In genomic region chr4:53219351-53219750, GRCm38 (mm10) we compare ENCODE assay signal across 9 mouse cellular contexts. TPM values are rescaled to one million over a fixed set of nuclear protein-coding genes. Genes with fewer than 3 reads are reported as not detected.
A peak's percentile ranks its signal among the peaks of the same experiment; 100 is the strongest.
DNase-seq lines count a peak whose midpoint lies in the region; ATAC-seq lines count a peak whose summit lies in the region.
"Had no signal": no experiment of that assay in that cellular context is flagged by ENCODE, and none has a peak within 500 bp of the region (broad histone marks: within the 10 kb centered on the region; RNA-seq: fewer than 3 reads in every experiment).

No protein-coding gene starts in this region.

- peak; percentile 21 for DNase-seq in adrenal gland, adult 8-10 months
- no peak for DNase-seq in adrenal gland, postnatal 25 days
- peak; percentile 12 to 54 for DNase-seq in left cerebral cortex, postnatal 25 days (ENCODE audit: low spot score in 2 of 2)

- H3K27me3 ChIP-seq in midbrain, embryonic 16.5 days (ENCODE audit: control insufficient read depth, insufficient read depth, low read depth, low read length) = no peaks in the 10 kb centered on the region
- H3K27me3 ChIP-seq in midbrain, embryonic 15.5 days (replicated peaks) = no peaks in the 10 kb centered on the region
- H3K27me3 ChIP-seq in heart, embryonic 12.5 days (replicated peaks) = no peaks in the 10 kb centered on the region
- peaks cover 14% of the 10 kb centered on the region; the same call in 1 of the 2 replicates for H3K27me3 ChIP-seq in liver, embryonic 12.5 days (replicated peaks)

- no peak overlapping the region for H3K4me2 ChIP-seq in midbrain, embryonic 16.5 days (ENCODE audit: low read length)
- H3K4me2 ChIP-seq in midbrain, embryonic 15.5 days = no peak overlapping the region
- H3K4me2 ChIP-seq in heart, embryonic 12.5 days = no peak overlapping the region
- no peak overlapping the region for H3K4me2 ChIP-seq in liver, embryonic 12.5 days

- peak overlapping the region; percentile 88; the same call in 1 of the 2 replicates for H3K27ac ChIP-seq in midbrain, embryonic 16.5 days (ENCODE audit: low read length)
- H3K27ac ChIP-seq in midbrain, embryonic 15.5 days = no peak overlapping the region
- H3K27ac ChIP-seq in heart, embryonic 12.5 days (ENCODE audit: poor library complexity, severe bottlenecking) = 0 out of 2 replicates have a peak overlapping the region, but pooled peaks have one; percentile 25
- no peak overlapping the region for H3K27ac ChIP-seq in liver, embryonic 12.5 days

- H3K9me3 ChIP-seq in midbrain, embryonic 16.5 days (replicated peaks; ENCODE audit: control insufficient read depth, low read length, poor library complexity, severe bottlenecking) = no peaks in the 10 kb centered on the region
- H3K9me3 ChIP-seq in midbrain, embryonic 15.5 days = no peaks in the 10 kb centered on the region
- no peaks in the 10 kb centered on the region for H3K9me3 ChIP-seq in heart, embryonic 12.5 days (replicated peaks)
- no peaks in the 10 kb centered on the region for H3K9me3 ChIP-seq in liver, embryonic 12.5 days (replicated peaks)

- H3K4me3 ChIP-seq in midbrain, embryonic 16.5 days (ENCODE audit: low read depth, low read length) = no peak overlapping the region
- H3K4me3 ChIP-seq in midbrain, embryonic 15.5 days = no peak overlapping the region
- no peak overlapping the region for H3K4me3 ChIP-seq in heart, embryonic 12.5 days
- H3K4me3 ChIP-seq in liver, embryonic 12.5 days = no peak overlapping the region
- H3K4me3 ChIP-seq: myocyte had no signal

- peak; percentile 19; the same call in 1 of the 2 replicates for ATAC-seq in midbrain, embryonic 16.5 days
- ATAC-seq in midbrain, embryonic 15.5 days (replicated peaks) = no peak
- 0 out of 2 replicates have a peak, but pooled peaks have one; percentile 31 for ATAC-seq in heart, embryonic 12.5 days (ENCODE audit: insufficient number of reproducible peaks, low FRiP score)
- no peak for ATAC-seq in liver, embryonic 12.5 days
- no peak for ATAC-seq in monocyte, adult 5-6 weeks (replicated peaks; ENCODE audit: insufficient number of reproducible peaks, low FRiP score, low TSS enrichment, poor library complexity, severe bottlenecking)

- intact Hi-C loops in left cerebral cortex, postnatal 25 days (cut with DNase I) = loop anchor here (5.0 kb wide), 1 partner anchor 102 kb away; no protein-coding TSS in a partner anchor

- H3K36me3 ChIP-seq in midbrain, embryonic 16.5 days (ENCODE audit: control insufficient read depth, insufficient read depth, low read length) = no peaks in the 10 kb centered on the region
- H3K36me3 ChIP-seq in midbrain, embryonic 15.5 days (replicated peaks) = no peaks in the 10 kb centered on the region
- no peaks in the 10 kb centered on the region for H3K36me3 ChIP-seq in heart, embryonic 12.5 days
- no peaks in the 10 kb centered on the region for H3K36me3 ChIP-seq in liver, embryonic 12.5 days

- no peak overlapping the region for H3K9ac ChIP-seq in midbrain, embryonic 16.5 days (ENCODE audit: low read depth, low read length)
- H3K9ac ChIP-seq in midbrain, embryonic 15.5 days = no peak overlapping the region
- H3K9ac ChIP-seq in heart, embryonic 12.5 days = no peak overlapping the region
- H3K9ac ChIP-seq in liver, embryonic 12.5 days = no peak overlapping the region

- 49% methylated on average over 3 of the region's 3 CpGs for WGBS in midbrain, embryonic 16.5 days
- WGBS in midbrain, embryonic 15.5 days = 60% methylated on average over 3 of the region's 3 CpGs
- 30% methylated on average over 3 of the region's 3 CpGs for WGBS in heart, embryonic 12.5 days
- 53% methylated on average over 3 of the region's 3 CpGs for WGBS in liver, embryonic 12.5 days (ENCODE audit: insufficient replicate concordance)

- H3K4me1 ChIP-seq in midbrain, embryonic 16.5 days (ENCODE audit: control insufficient read depth, insufficient read depth, low read length) = peaks cover 17% of the 10 kb centered on the region
- H3K4me1 ChIP-seq in midbrain, embryonic 15.5 days = peaks cover 25% of the 10 kb centered on the region
- H3K4me1 ChIP-seq in heart, embryonic 12.5 days (replicated peaks) = peaks cover 23% of the 10 kb centered on the region
- peaks cover 15% of the 10 kb centered on the region; the same call in 1 of the 2 replicates for H3K4me1 ChIP-seq in liver, embryonic 12.5 days

RNA-seq across cellular contexts. Expression of gene Abca1, which starts 59.7 kb away (rescaled TPM):
- 100 to 1,000 TPM; 145 to 233 (median 191) TPM for total RNA-seq in adrenal gland, adult 8-10 months (2022)
- total RNA-seq in adrenal gland, postnatal 25 days (2021) = 165 and 265 TPM in 2 replicates
- 9.3 and 9.9 TPM in 2 replicates for polyA plus RNA-seq in midbrain, embryonic 16.5 days (2015; fragmentation: Nextera tagmentation; extraction: Ambion mirVana)
- polyA plus RNA-seq in midbrain, embryonic 15.5 days (2015; fragmentation: Nextera tagmentation; extraction: Ambion mirVana) = 11.3 and 12.0 TPM in 2 replicates
- 3.8 and 4.0 TPM in 2 replicates for polyA plus RNA-seq in heart, embryonic 12.5 days (2016; fragmentation: Nextera tagmentation; extraction: Ambion mirVana)
- 10 to 100 TPM; 15.2 to 17.4 TPM for total RNA-seq in left cerebral cortex, postnatal 25 days (2021)
- polyA plus RNA-seq in liver, embryonic 12.5 days (2016; fragmentation: Nextera tagmentation; extraction: Ambion mirVana) = 9.8 and 10.1 TPM in 2 replicates
- 21.5 to 30.2 TPM (median 25.1 TPM) in 3 replicates for total RNA-seq in monocyte, adult 5-6 weeks (2017)

Comparison
In these comparisons a context has a peak if more than half of its experiments do, and no peak if none do; other contexts are left out.
1. ATAC-seq: peak in midbrain, embryonic 16.5 days (single experiment) and heart, embryonic 12.5 days (single experiment); none in midbrain, embryonic 15.5 days (single experiment), liver, embryonic 12.5 days (single experiment) and monocyte, adult 5-6 weeks (single experiment).
2. H3K27ac ChIP-seq: peak in midbrain, embryonic 16.5 days (single experiment) and heart, embryonic 12.5 days (single experiment); none in midbrain, embryonic 15.5 days (single experiment) and liver, embryonic 12.5 days (single experiment).